Mouse (Mus musculus) lung, postnatal 0 days (tissue): ENCODE measurements around the gene Mybpc2.

Experiments used
- CTCF ChIP-seq: IDR thresholded peaks from 2 replicates; pipeline ENCODE4 v1.5.1; 2016; ENCODE audit warnings: antibody characterized with exemption, mild to moderate bottlenecking
- EP300 ChIP-seq: IDR thresholded peaks from 2 replicates; pipeline ENCODE4 v1.6.1; 2016; ENCODE audit warnings: antibody characterized with exemption, mild to moderate bottlenecking, control low read depth

DNA sequence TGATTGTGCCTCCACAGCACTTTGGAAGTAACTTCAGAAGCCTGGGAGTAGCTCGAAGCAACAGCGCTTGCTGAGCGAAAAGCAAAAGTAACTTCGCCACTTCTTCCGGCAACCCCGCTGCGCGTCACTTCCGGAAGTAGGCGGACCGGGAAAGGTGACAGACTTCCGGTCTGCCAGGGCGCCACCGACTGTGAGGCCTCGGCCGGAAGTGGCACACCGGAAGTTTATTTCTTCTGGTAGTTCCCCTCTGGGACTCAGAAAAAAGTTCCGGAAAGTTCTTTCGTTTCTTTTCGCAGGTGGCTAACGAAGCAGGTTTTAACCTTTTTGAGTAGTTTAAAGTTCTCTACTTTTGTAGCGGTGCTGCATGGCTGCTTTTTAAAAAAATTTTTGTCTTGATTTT lies 29.4 kb upstream of the Mybpc2 start, which contains the start of gene Nr1h2:
- TF ChIP-seq CTCF = no peak
- peak; percentile 83 for TF ChIP-seq EP300
